Mouse (Mus musculus) embryonic facial prominence, embryonic 14.5 days (tissue): ENCODE data around the gene Lias. TPM values are rescaled to one million over a fixed set of nuclear protein-coding genes. Genes with fewer than 3 reads are reported as not detected.

Experiments used
- ATAC-seq: fragments of 200-750 bp; cut with Nextera tagmentation; 2 replicates; pipeline ENCODE4 v1.8.0; 2017; ENCODE audit warnings: low read depth, moderate number of reproducible peaks, moderate TSS enrichment
- DNase-seq: peaks from one replicate; pipeline ENCODE4 v3.0.0-alpha.2; 2015; ENCODE audit warnings: low spot score
- H3K27ac ChIP-seq: fragments of 300-500 bp; sonication (generic); replicated peaks from 2 replicates; pipeline ENCODE4 v1.5.1; 2014; ENCODE audit warnings: low read depth, mild to moderate bottlenecking, low read length, moderate library complexity
- H3K27me3 ChIP-seq: fragments of 300-500 bp; sonication (generic); replicated peaks from 2 replicates; pipeline ENCODE4 v1.6.1; 2014; ENCODE audit warnings: low read length; ENCODE audit not compliant: control insufficient read depth, insufficient read depth
- H3K36me3 ChIP-seq: fragments of 300-500 bp; sonication (generic); 2 replicates; pipeline ENCODE4 v1.6.1; 2014; ENCODE audit warnings: low read length, mixed read lengths; ENCODE audit not compliant: control insufficient read depth, insufficient read depth
- H3K4me1 ChIP-seq: fragments of 300-500 bp; sonication (generic); 2 replicates; pipeline ENCODE4 v1.6.1; 2014; ENCODE audit warnings: antibody characterized with exemption, low read length; ENCODE audit not compliant: control insufficient read depth, insufficient read depth
- H3K4me2 ChIP-seq: fragments of 300-500 bp; sonication (generic); 2 replicates; pipeline ENCODE4 v1.6.1; 2014; ENCODE audit warnings: low read depth, mild to moderate bottlenecking, low read length, moderate library complexity, mixed read lengths
- H3K4me3 ChIP-seq: fragments of 300-500 bp; sonication (generic); 2 replicates; pipeline ENCODE4 v1.5.1; 2014; ENCODE audit warnings: low read depth, mild to moderate bottlenecking, low read length
- H3K9ac ChIP-seq: fragments of 300-500 bp; sonication (generic); 2 replicates; pipeline ENCODE4 v1.6.1; 2014; ENCODE audit warnings: low read depth, mild to moderate bottlenecking, low read length, moderate library complexity, mixed read lengths
- H3K9me3 ChIP-seq: fragments of 300-500 bp; sonication (generic); 2 replicates; pipeline ENCODE4 v1.6.1; 2016; ENCODE audit warnings: low read length; ENCODE audit not compliant: control insufficient read depth
- WGBS: fragments of 180-500 bp; shearing (Covaris S2); extraction: QIAGEN DNeasy Blood & Tissue Kit; methylation state at CpG from one replicate; pipeline ENCODE4 v1.1.7; 2014; 5-methylcytosine and 5-hydroxymethylcytosine counted together
- polyA plus RNA-seq: library from polyadenylated mRNA; unstranded; fragments of >200 nt; fragmentation: Nextera tagmentation; extraction: Ambion mirVana; gene quantifications from 2 replicates; pipeline ENCODE4 v1.2.1, GENCODE M21; 2014

The Lias gene
- polyA plus RNA-seq, 1 experiment from 2014 or later, result 60.8 TPM

- DNase-seq, result no peak
- H3K4me1 ChIP-seq, result peaks cover 7% of the 10 kb centered on the region; the same call in 1 of the 2 replicates
- H3K27ac ChIP-seq, result no peak overlapping the region
- no peak for ATAC-seq
- no peak overlapping the region for H3K9ac ChIP-seq
- H3K36me3 ChIP-seq, result peaks cover 24% of the 10 kb centered on the region
- H3K4me3 ChIP-seq, result no peak overlapping the region
- no peak overlapping the region for H3K4me2 ChIP-seq
- H3K27me3 ChIP-seq, result no peaks in the 10 kb centered on the region
- H3K9me3 ChIP-seq, result no peaks in the 10 kb centered on the region
- whole genome bisulfite sequencing, result 72% methylated on average over 5 of the region's 5 CpGs
Observed at GRCm38 (mm10) chr5:65454771-65455170, 63.5 kb downstream of the Lias start.

DNA sequence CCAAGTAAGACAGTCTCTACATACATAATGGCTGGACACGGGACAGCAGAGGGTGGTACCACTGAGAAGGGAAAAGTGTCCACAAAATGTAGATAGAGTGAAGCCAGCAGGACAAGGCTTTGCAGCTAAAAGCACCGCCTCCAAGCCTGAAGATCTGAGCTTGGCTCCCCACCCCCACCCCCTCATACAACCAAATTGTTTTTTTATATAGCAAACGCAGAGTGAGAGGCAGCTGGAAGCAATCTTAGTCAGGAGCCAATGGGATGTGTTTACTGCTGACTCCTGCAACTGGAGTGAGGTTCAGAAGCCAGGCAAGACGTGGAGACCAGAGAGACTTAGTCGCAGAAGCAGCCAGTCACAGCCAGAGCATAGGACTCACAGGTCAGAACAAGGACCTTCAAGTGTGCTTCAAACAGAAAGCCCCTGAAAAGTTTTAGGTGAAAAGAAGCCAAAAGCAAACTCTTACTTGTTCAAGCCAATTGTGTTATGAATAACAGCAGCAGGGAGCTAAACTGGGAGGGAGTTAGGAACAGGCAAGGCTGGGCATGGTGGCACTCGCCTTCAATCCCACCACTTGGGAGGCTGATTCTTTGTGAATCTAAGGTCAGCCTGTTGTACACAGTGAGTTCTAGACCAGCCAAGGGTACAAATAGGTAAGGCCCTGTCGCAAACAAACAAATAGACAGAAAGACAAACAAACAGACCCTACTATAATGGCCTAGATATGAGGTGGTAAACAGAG lies 66.0 kb downstream of the Lias start:
- Histone ChIP-seq H3K9ac (0 out of 2 replicates have a peak overlapping the region, but pooled peaks have one; percentile 37), H3K27me3 (no peaks in the 10 kb centered on the region), H3K9me3 (no peaks in the 10 kb centered on the region), H3K36me3 (peaks cover 19% of the 10 kb centered on the region; the same call in 1 of the 2 replicates), H3K4me3 (no peak overlapping the region), H3K4me1 (peaks cover 7% of the 10 kb centered on the region; the same call in 1 of the 2 replicates), H3K4me2 (peak overlapping the region; percentile 22; the same call in 1 of the 2 replicates), H3K27ac (peak overlapping the region; percentile 74)
- WGBS, result 43% methylated on average over 7 of the region's 7 CpGs
- DNase-seq, result peak; percentile 86
- ATAC-seq, result peak; percentile 79

- ATAC-seq (no peak), DNase-seq (no peak)
- H3K4me3 ChIP-seq, result no peak overlapping the region
- peak overlapping the region; percentile 74 for H3K27ac ChIP-seq
- H3K36me3 ChIP-seq, result peaks cover 13% of the 10 kb centered on the region; the same call in 1 of the 2 replicates
- no peak overlapping the region for H3K4me2 ChIP-seq
- H3K9me3 ChIP-seq, result no peaks in the 10 kb centered on the region
- H3K27me3 ChIP-seq, result no peaks in the 10 kb centered on the region
- WGBS, result 60% methylated on average over 5 of the region's 5 CpGs
- H3K4me1 ChIP-seq, result peaks cover 7% of the 10 kb centered on the region; the same call in 1 of the 2 replicates
- H3K9ac ChIP-seq, result no peak overlapping the region
Observed at GRCm38 (mm10) chr5:65457846-65458245, 66.5 kb downstream of the Lias start.

DNA sequence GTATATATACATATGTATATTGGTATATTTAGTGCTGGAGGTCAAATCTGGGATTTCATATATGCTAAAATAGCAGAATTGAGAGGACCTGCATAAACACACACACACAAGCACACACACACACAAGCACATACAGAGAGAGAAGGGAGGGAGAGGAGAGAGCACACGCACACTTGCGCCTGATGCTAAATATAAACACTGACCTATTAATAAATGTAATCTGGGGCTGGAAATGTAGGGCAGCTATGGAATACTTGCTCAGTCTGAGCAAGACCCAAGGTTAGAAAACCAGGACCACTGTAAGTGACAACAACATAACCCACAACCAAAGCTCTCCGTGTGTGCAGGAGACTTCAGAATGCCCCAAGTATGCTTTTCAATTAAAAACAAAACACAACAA lies 68.2 kb downstream of the Lias start:
- H3K4me1 ChIP-seq, result peaks cover 7% of the 10 kb centered on the region; the same call in 1 of the 2 replicates
- peaks cover 12% of the 10 kb centered on the region; the same call in 1 of the 2 replicates for H3K36me3 ChIP-seq
- no peaks in the 10 kb centered on the region for H3K27me3 ChIP-seq
- no peaks in the 10 kb centered on the region for H3K9me3 ChIP-seq
- DNase-seq (no peak), ATAC-seq (no peak)
- H3K27ac ChIP-seq, result no peak overlapping the region
- H3K4me3 ChIP-seq, result no peak overlapping the region
- 89% methylated on average over 3 of the region's 3 CpGs for WGBS
- H3K9ac ChIP-seq, result no peak overlapping the region
- H3K4me2 ChIP-seq, result no peak overlapping the region

Other genes starting within 250 kb of the Lias start
- gene Wdr19, start 191.8 kb upstream of the Lias start, polyA plus RNA-seq, result 8.7 and 11.8 TPM in 2 replicates
- gene Rfc1, start 55.8 kb upstream of the Lias start, polyA plus RNA-seq, result 84.2 and 84.8 TPM in 2 replicates
- 0.30 and 0.65 TPM in 2 replicates for gene Klb, start 43.2 kb upstream of the Lias start, polyA plus RNA-seq
- 1,224 and 1,226 TPM in 2 replicates for gene Rpl9, start 53 bp upstream of the Lias start, polyA plus RNA-seq
- 119 and 125 TPM in 2 replicates for gene Ugdh, start 44.5 kb downstream of the Lias start, polyA plus RNA-seq
- not detected in 2 replicates for gene Gm43552, start 101.3 kb downstream of the Lias start, polyA plus RNA-seq
- 144 and 146 TPM in 2 replicates for gene Smim14, start 145.7 kb downstream of the Lias start, polyA plus RNA-seq
- 122 and 130 TPM in 2 replicates for gene Ube2k, start 145.7 kb downstream of the Lias start, polyA plus RNA-seq